Mouse (Mus musculus) E14TG2a.4 (cell line): Measurements from ENCODE around the gene Disp1.

Source experiments
- CTCF ChIP-seq: conservative IDR thresholded peaks from 2 replicates; pipeline ENCODE4 v1.5.1; 2014; ENCODE audit warnings: low read length
- NANOG ChIP-seq: IDR thresholded peaks from 2 replicates; pipeline ENCODE4 v1.6.1; 2014; ENCODE audit warnings: borderline replicate concordance, low read length, mixed read lengths
- POU5F1 ChIP-seq: IDR thresholded peaks from 2 replicates; pipeline ENCODE4 v1.6.1; 2014; ENCODE audit warnings: low read length, borderline replicate concordance

- TF ChIP-seq CTCF: no peak
- TF ChIP-seq NANOG: no peak
- no peak for TF ChIP-seq POU5F1
These were observed 100.9 kb downstream of the Disp1 start for GRCm38 (mm10) chr1:183120341-183120923.
